Mouse (Mus musculus): Measurements from ENCODE around the gene Hmg20a. TPM values are rescaled to one million over a fixed set of nuclear protein-coding genes. Genes with fewer than 3 reads are reported as not detected.

The Hmg20a gene
- polyA plus RNA-seq, 1 experiment from 2014 or later = 22.2 TPM

DNA sequence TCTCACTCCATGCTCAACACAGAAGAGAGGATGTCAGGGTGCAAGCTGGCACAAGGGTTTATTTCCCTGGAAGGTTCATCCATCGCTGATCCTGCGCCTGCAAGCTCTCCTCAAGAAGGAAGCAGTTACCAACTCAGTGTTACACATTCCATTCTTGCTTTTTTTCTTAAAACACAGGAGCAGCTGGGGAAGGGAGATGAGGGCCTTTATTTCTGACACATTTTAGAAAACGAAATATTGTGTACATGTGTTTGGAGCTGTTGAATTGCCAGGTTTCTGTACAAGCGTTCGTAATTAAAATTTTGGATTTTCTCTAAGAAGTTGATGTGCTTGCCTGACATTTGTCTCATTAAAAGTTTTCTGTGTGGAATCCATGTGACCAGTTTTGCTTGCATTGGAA lies 78.2 kb downstream of the Hmg20a start:
- no peak for ATAC-seq
- Histone ChIP-seq H3K27ac (ENCODE audit: low read length) (0 out of 2 replicates have a peak overlapping the region, but pooled peaks have one; percentile 51), H3K36me3 (ENCODE audit: insufficient read depth, low read length) (no peaks in the 10 kb centered on the region), H3K4me3 (ENCODE audit: low read depth, low read length) (no peak overlapping the region), H3K27me3 (replicated peaks; ENCODE audit: insufficient read depth, low read length) (no peaks in the 10 kb centered on the region), H3K9me3 (ENCODE audit: low read length) (no peaks in the 10 kb centered on the region), H3K9ac (replicated peaks; ENCODE audit: low read depth) (no peak overlapping the region), H3K4me1 (ENCODE audit: insufficient read depth, low read depth, low read length) (peaks cover 36% of the 10 kb centered on the region; the same call in 1 of the 2 replicates), H3K4me2 (replicated peaks; ENCODE audit: low read depth, low read length) (no peak overlapping the region)
- no peak for TF ChIP-seq CTCF (IDR thresholded peaks at IDR 0.05)
- no peak for TF ChIP-seq EP300 (IDR thresholded peaks at IDR 0.05)
- no peak for DNase-seq (ENCODE audit: low spot score)
- 77% methylated on average over 5 of the region's 5 CpGs for WGBS

DNA sequence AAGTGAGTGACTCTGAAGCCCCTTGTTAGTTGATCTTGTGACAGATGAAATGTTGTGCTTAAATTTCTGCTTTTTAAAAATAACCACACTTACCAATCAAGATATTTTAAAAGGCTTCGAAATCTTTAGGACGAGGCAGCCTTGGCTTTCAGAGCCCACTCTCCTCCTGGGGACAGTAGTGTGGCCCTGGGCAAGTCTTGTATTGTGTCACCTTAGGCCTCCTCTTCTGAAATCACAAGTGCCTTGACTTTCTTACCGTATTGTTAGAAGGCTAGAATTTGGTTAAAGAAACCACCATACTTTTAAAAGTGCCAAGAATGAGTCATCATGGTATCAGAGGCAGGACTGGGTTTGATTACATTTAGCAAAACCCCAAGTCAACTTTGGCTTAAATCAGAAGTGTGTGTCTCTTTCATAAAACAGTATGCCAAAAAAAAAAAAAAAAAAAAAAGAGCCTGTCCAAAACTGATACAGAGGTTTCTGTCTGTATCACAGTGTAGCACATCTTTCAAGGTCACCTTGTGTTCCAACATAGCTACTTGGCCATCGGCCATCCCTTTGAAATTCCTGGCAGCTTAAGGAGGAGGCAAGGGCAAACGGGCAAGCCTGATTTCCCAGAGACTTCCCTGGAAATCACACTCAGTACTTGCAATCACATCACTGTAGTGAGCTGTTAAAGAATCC lies 78.9 kb downstream of the Hmg20a start:
- Histone ChIP-seq H3K9me3 (ENCODE audit: low read length) (no peaks in the 10 kb centered on the region), H3K36me3 (ENCODE audit: insufficient read depth, low read length) (no peaks in the 10 kb centered on the region), H3K27me3 (replicated peaks; ENCODE audit: insufficient read depth, low read length) (no peaks in the 10 kb centered on the region), H3K4me2 (replicated peaks; ENCODE audit: low read depth, low read length) (no peak overlapping the region), H3K4me1 (ENCODE audit: insufficient read depth, low read depth, low read length) (peaks cover 37% of the 10 kb centered on the region; the same call in 1 of the 2 replicates), H3K9ac (replicated peaks; ENCODE audit: low read depth) (no peak overlapping the region), H3K27ac (ENCODE audit: low read length) (peak overlapping the region; percentile 51; the same call in 1 of the 2 replicates), H3K4me3 (ENCODE audit: low read depth, low read length) (no peak overlapping the region)
- ATAC-seq = peak; percentile 8; the same call in 1 of the 2 replicates
- WGBS = 31% methylated on average over 5 of the region's 5 CpGs
- TF ChIP-seq EP300 (IDR thresholded peaks at IDR 0.05) (peak; percentile 31; the same call in 1 of the 2 replicates), CTCF (IDR thresholded peaks at IDR 0.05) (no peak)
- peak; percentile 49 for DNase-seq (ENCODE audit: low spot score)

DNA sequence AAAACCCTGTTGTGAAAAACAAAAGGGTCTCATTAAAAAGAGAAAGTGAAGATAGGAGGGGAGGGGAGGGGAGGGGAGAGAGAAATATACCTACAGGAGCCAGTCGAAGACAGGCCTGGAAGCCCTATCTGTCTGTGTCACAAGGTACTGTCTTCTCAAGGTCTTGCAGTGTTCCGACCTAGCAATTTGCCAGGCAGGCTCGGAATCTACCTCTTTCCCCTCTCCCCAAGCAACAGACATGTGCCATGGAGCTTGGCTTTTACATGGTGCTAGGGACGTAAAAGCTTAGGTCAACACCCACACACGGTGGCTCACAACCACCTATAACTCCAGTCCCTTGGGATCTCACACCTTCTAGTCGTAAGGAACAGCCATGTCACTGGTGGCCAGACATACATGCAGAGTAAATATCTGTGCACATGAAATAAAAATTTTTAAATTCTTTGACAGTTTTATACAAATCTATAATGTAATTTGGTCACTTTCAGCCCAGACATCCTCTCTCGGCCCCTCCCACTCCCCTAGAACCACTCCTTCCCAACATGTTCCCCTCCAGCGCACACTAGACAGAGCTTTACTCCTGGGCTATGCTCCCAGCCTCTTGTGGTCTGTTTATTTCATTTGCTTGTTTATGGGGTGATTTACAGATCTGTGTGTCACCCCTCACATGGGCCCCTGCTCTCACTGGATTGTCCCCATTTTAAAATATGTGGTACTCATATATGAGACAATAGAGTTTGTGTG lies 81.1 kb downstream of the Hmg20a start:
- no peak overlapping the region for H3K4me3 ChIP-seq (ENCODE audit: low read depth, low read length)
- 77% methylated on average over 8 of the region's 8 CpGs for WGBS
- no peaks in the 10 kb centered on the region for H3K9me3 ChIP-seq (ENCODE audit: low read length)
- ATAC-seq = no peak
- TF ChIP-seq EP300 (IDR thresholded peaks at IDR 0.05) (no peak), CTCF (IDR thresholded peaks at IDR 0.05) (no peak)
- no peak for DNase-seq (ENCODE audit: low spot score)
- no peaks in the 10 kb centered on the region for H3K27me3 ChIP-seq (replicated peaks; ENCODE audit: insufficient read depth, low read length)
- H3K36me3 ChIP-seq (ENCODE audit: insufficient read depth, low read length) = no peaks in the 10 kb centered on the region
- no peak overlapping the region for H3K27ac ChIP-seq (ENCODE audit: low read length)
- H3K4me2 ChIP-seq (replicated peaks; ENCODE audit: low read depth, low read length) = no peak overlapping the region
- H3K4me1 ChIP-seq (ENCODE audit: insufficient read depth, low read depth, low read length) = peaks cover 46% of the 10 kb centered on the region
- H3K9ac ChIP-seq (replicated peaks; ENCODE audit: low read depth) = no peak overlapping the region

- H3K27me3 ChIP-seq (replicated peaks; ENCODE audit: insufficient read depth, low read length) = no peaks in the 10 kb centered on the region
- H3K4me2 ChIP-seq (replicated peaks; ENCODE audit: low read depth, low read length) = no peak overlapping the region
- H3K9me3 ChIP-seq (ENCODE audit: low read length) = no peaks in the 10 kb centered on the region
- H3K4me1 ChIP-seq (ENCODE audit: insufficient read depth, low read depth, low read length) = peaks cover 54% of the 10 kb centered on the region
- no peak overlapping the region for H3K9ac ChIP-seq (replicated peaks; ENCODE audit: low read depth)
- H3K27ac ChIP-seq (ENCODE audit: low read length) = peak overlapping the region; percentile 78
- peak; percentile 43 for DNase-seq (ENCODE audit: low spot score)
- H3K36me3 ChIP-seq (ENCODE audit: insufficient read depth, low read length) = no peaks in the 10 kb centered on the region
- TF ChIP-seq EP300 (IDR thresholded peaks at IDR 0.05) = no peak
- no peak for TF ChIP-seq CTCF (IDR thresholded peaks at IDR 0.05)
- ATAC-seq = no peak
- H3K4me3 ChIP-seq (ENCODE audit: low read depth, low read length) = no peak overlapping the region
- 45% methylated on average over 8 of the region's 8 CpGs for WGBS
These were observed 82.6 kb downstream of the Hmg20a start for GRCm38 (mm10) chr9:56500893-56501590.

DNA sequence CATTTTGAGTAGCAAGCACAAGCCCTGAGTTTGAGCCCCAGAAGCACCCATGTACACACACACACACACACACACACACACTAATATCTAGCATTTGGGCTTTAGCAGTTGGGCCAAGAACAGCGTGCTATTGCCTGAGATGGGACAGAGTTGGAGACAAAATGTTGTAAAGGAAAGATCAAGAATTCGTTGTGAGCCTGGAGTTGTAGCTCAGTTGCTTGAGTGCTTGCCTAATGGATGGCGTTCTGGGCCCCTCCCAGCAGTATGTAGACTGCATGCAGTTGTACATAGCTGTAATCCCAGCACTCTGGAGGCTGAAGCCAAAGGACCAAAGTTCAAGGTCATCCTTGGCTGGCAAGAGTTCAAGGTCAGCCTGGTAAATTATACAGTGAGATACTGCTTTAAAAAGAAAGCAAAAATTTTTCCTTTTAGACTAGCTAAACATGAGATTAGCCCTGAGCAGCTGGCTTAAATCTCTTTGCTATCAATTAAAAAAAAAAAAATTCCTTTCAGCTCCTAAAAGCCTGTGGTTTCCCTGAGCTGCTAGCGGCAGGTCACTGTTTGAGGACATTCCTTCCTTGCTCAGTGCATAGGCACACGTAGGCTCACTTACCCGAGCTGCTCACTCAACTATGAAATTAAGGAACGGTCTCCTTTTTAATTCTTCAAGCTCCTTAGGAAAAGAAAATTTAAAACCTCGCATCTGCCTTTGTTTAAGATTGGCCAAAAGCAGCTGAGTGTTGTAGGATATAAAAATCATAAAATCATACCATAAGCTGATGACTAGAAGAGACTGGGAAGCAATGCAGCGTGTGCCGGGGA lies 83.5 kb downstream of the Hmg20a start:
- Histone ChIP-seq H3K27ac (ENCODE audit: low read length) (peak overlapping the region; percentile 78), H3K4me3 (ENCODE audit: low read depth, low read length) (no peak overlapping the region), H3K4me1 (ENCODE audit: insufficient read depth, low read depth, low read length) (peaks cover 51% of the 10 kb centered on the region), H3K9ac (replicated peaks; ENCODE audit: low read depth) (no peak overlapping the region), H3K9me3 (ENCODE audit: low read length) (no peaks in the 10 kb centered on the region), H3K36me3 (ENCODE audit: insufficient read depth, low read length) (no peaks in the 10 kb centered on the region), H3K27me3 (replicated peaks; ENCODE audit: insufficient read depth, low read length) (no peaks in the 10 kb centered on the region), H3K4me2 (replicated peaks; ENCODE audit: low read depth, low read length) (peak overlapping the region; percentile 14; the same call in 1 of the 2 replicates)
- DNase-seq (ENCODE audit: low spot score) (peak; percentile 58), ATAC-seq (no peak)
- WGBS = 36% methylated on average over 10 of the region's 10 CpGs
- TF ChIP-seq EP300 (IDR thresholded peaks at IDR 0.05) = peak; percentile 23; the same call in 1 of the 2 replicates
- no peak for TF ChIP-seq CTCF (IDR thresholded peaks at IDR 0.05)

Data from lung, postnatal 0 days (tissue).